Mouse (Mus musculus) MEL (cell line): ENCODE results near the gene Olfr1359. TPM values are rescaled to one million over a fixed set of nuclear protein-coding genes. Genes with fewer than 3 reads are reported as not detected.

Experiments
- DNase-seq: peaks from one replicate; pipeline ENCODE4 v3.0.0; 2011; ENCODE audit warnings: low read depth, low spot score
- H3K27ac ChIP-seq: 2 replicates; pipeline ENCODE4 v1.5.1; 2012; ENCODE audit warnings: low read depth, mild to moderate bottlenecking, control low read depth, low read length, moderate library complexity; ENCODE audit not compliant: control insufficient read depth
- H3K27me3 ChIP-seq, 2 experiments: fragments of 150-350 bp in 1 of 2; sonication (generic) in 1 of 2; 2 replicates each; pipeline ENCODE4 v1.6.1; 2012; ENCODE audit warnings: low read length in 2 of 2, mild to moderate bottlenecking in 2 of 2, improper control_type of control experiment in 1 of 2, moderate library complexity in 1 of 2; ENCODE audit not compliant: insufficient read depth in 2 of 2, control insufficient read depth in 1 of 2
- H3K36me3 ChIP-seq, 2 experiments: 2 replicates each; pipeline ENCODE4 v1.6.1; 2012 to 2014; ENCODE audit warnings: low read length in 2 of 2, improper control_type of control experiment in 1 of 2, inconsistent platforms in 1 of 2, mild to moderate bottlenecking in 1 of 2; ENCODE audit not compliant: insufficient read depth in 2 of 2, control insufficient read depth in 1 of 2
- H3K4me1 ChIP-seq, 2 experiments: fragments of 150-350 bp in 1 of 2; sonication (generic) in 1 of 2; 2 replicates each; pipeline ENCODE4 v1.6.1; 2012; ENCODE audit warnings: low read length in 2 of 2, improper control_type of control experiment in 1 of 2, mild to moderate bottlenecking in 1 of 2; ENCODE audit not compliant: insufficient read depth in 2 of 2, control insufficient read depth in 1 of 2
- H3K4me3 ChIP-seq, 2 experiments: fragments of 150-350 bp in 1 of 2; sonication (generic) in 1 of 2; 2 replicates each; pipeline ENCODE4 v1.5.1; 2012; ENCODE audit warnings: low read depth in 2 of 2, low read length in 2 of 2, mild to moderate bottlenecking in 2 of 2, moderate library complexity in 2 of 2, control low read depth in 1 of 2, improper control_type of control experiment in 1 of 2; ENCODE audit not compliant: control insufficient read depth in 1 of 2, insufficient read depth in 1 of 2
- H3K79me2 ChIP-seq: 2 replicates; pipeline ENCODE4 v1.6.1; 2012; ENCODE audit warnings: mild to moderate bottlenecking, low read length, moderate library complexity; ENCODE audit not compliant: control insufficient read depth, poor library complexity, insufficient read depth
- H3K9ac ChIP-seq: 2 replicates; pipeline ENCODE4 v1.6.1; 2012; ENCODE audit warnings: low read depth, mild to moderate bottlenecking, control low read depth, low read length, moderate library complexity; ENCODE audit not compliant: control insufficient read depth, poor library complexity, severe bottlenecking
- H3K9me3 ChIP-seq: fragments of 150-350 bp; sonication (generic); replicated peaks from 2 replicates; pipeline ENCODE4 v1.6.1; 2012; ENCODE audit warnings: mild to moderate bottlenecking, low read length, improper control_type of control experiment, moderate library complexity; ENCODE audit not compliant: insufficient read depth
- CHD1 ChIP-seq: IDR thresholded peaks from 2 replicates; pipeline ENCODE4 v1.6.1; 2012; ENCODE audit warnings: low read depth, mild to moderate bottlenecking, inconsistent platforms, low read length, improper control_type of control experiment
- CTCF ChIP-seq, 3 experiments: IDR thresholded peaks in 2 of 3; conservative IDR thresholded peaks in 1 of 3; 2 replicates each; pipeline ENCODE4 v1.5.1; 2011 to 2012; ENCODE audit warnings: low read length in 3 of 3, low read depth in 2 of 3, mild to moderate bottlenecking in 2 of 3, improper control_type of control experiment in 1 of 3, inconsistent platforms in 1 of 3, mixed read lengths in 1 of 3, moderate library complexity in 1 of 3; ENCODE audit not compliant: control insufficient read depth in 1 of 3, insufficient read depth in 1 of 3, poor library complexity in 1 of 3, severe bottlenecking in 1 of 3
- EP300 ChIP-seq, 2 experiments: IDR thresholded peaks; 2 replicates each; pipeline ENCODE4 v1.6.1; 2011; ENCODE audit warnings: improper control_type of control experiment in 2 of 2, low read length in 2 of 2, low read depth in 1 of 2, mild to moderate bottlenecking in 1 of 2
- ETS1 ChIP-seq: IDR thresholded peaks from 2 replicates; pipeline ENCODE4 v1.6.1; 2012; ENCODE audit warnings: low read depth, mild to moderate bottlenecking, inconsistent platforms, low read length, improper control_type of control experiment, moderate library complexity
- JUND ChIP-seq: IDR thresholded peaks from 2 replicates; pipeline ENCODE4 v1.6.1; 2011; ENCODE audit warnings: low read depth, mild to moderate bottlenecking, improper control_type of control experiment, low read length
- MAFK ChIP-seq: IDR thresholded peaks from 2 replicates; pipeline ENCODE4 v1.6.1; 2011; ENCODE audit warnings: low read depth, mild to moderate bottlenecking, low read length, improper control_type of control experiment, borderline replicate concordance
- POLR2A ChIP-seq, 2 experiments: IDR thresholded peaks; 2 replicates each; pipeline ENCODE4 v1.6.1; 2011 to 2012; ENCODE audit warnings: low read length in 2 of 2, mild to moderate bottlenecking in 2 of 2, control low read depth in 1 of 2, improper control_type of control experiment in 1 of 2, low read depth in 1 of 2, moderate library complexity in 1 of 2; ENCODE audit not compliant: control insufficient read depth in 1 of 2, insufficient read depth in 1 of 2, poor library complexity in 1 of 2
- POLR2AphosphoS5 ChIP-seq: IDR thresholded peaks from 2 replicates; pipeline ENCODE4 v1.6.1; 2012; ENCODE audit warnings: low read depth, borderline replicate concordance, mild to moderate bottlenecking, inconsistent platforms, low read length, moderate library complexity, mixed read lengths
- SMC3 ChIP-seq: IDR thresholded peaks from 2 replicates; pipeline ENCODE4 v1.6.1; 2011; ENCODE audit warnings: low read depth, low read length, improper control_type of control experiment
- TAL1 ChIP-seq: IDR thresholded peaks from 2 replicates; pipeline ENCODE4 v1.6.1; 2012; ENCODE audit warnings: mild to moderate bottlenecking, inconsistent platforms, low read length, moderate library complexity, mixed read lengths
- TBP ChIP-seq: IDR thresholded peaks from 2 replicates; pipeline ENCODE4 v1.8.0; 2011; ENCODE audit warnings: low read depth, low read length, improper control_type of control experiment
- ZNF384 ChIP-seq: IDR thresholded peaks from 2 replicates; pipeline ENCODE4 v1.6.1; 2012; ENCODE audit warnings: low read depth, mild to moderate bottlenecking, inconsistent platforms, low read length, improper control_type of control experiment
- polyA plus RNA-seq, 2 experiments: library from polyadenylated mRNA; stranded (reverse) in 1 of 2; unstranded in 1 of 2; fragments of >175 nt in 1 of 2; fragments of >200 nt in 1 of 2; gene quantifications; 2 replicates each; pipeline versions ENCODE4 v1.2.1 to v1.2.4; 2012; ENCODE audit warnings: low replicate concordance in 2 of 2, low read depth in 1 of 2; ENCODE audit not compliant: insufficient read length in 2 of 2, insufficient read depth in 1 of 2, missing spikeins in 1 of 2
- total RNA-seq: library from RNA; depleted of rRNA; stranded (reverse); fragments of 300-350 nt; gene quantifications from 2 replicates; pipeline ENCODE4 v1.2.3, GENCODE M21; 2012

Gene Olfr1359
- total and polyA plus RNA-seq, 3 experiments: not detected

GRCm38 (mm10) chr13:21706669-21707068, 8.8 kb downstream of the Olfr1359 start:
- Histone ChIP-seq H3K36me3 (peaks cover 0 to 9% of the 10 kb centered on the region in 2 experiments; a peak in 2 of 4 replicates), H3K27me3 (peaks cover 0 to 3% of the 10 kb centered on the region in 2 experiments; a peak in 2 of 4 replicates), H3K9ac (no peak overlapping the region), H3K79me2 (no peaks in the 10 kb centered on the region; the same call in 1 of the 2 replicates), H3K27ac (no peak overlapping the region), H3K4me1 (peaks cover 0 to 7% of the 10 kb centered on the region in 2 experiments; a peak in 2 of 4 replicates), H3K4me3 (no peak overlapping the region), H3K9me3 (no peaks in the 10 kb centered on the region)
- peak; percentile 87; the same call in 1 of the 2 replicates for TF ChIP-seq MAFK
- no peak for TF ChIP-seq CTCF (IDR thresholded peaks at IDR 0.05 in 2 of 3, conservative IDR thresholded peaks at IDR 0.05 in 1 of 3; ENCODE audit: control insufficient read depth in 1 of 3, insufficient read depth in 1 of 3, low read depth in 2 of 3, low read length in 3 of 3, poor library complexity in 1 of 3, severe bottlenecking in 1 of 3)
- no peak for TF ChIP-seq POLR2AphosphoS5
- DNase-seq: no peak

- TF ChIP-seq SMC3 (no peak), JUND (no peak), POLR2A (IDR thresholded peaks at IDR 0.05; ENCODE audit: control insufficient read depth in 1 of 2, insufficient read depth in 1 of 2, low read depth in 1 of 2, low read length in 2 of 2, poor library complexity in 1 of 2) (peak in 1 of 2 experiments; percentile 48; a peak in 2 of 4 replicates), TAL1 (no peak), TBP (peak; percentile 97), CTCF (IDR thresholded peaks at IDR 0.05 in 2 of 3, conservative IDR thresholded peaks at IDR 0.05 in 1 of 3; ENCODE audit: control insufficient read depth in 1 of 3, insufficient read depth in 1 of 3, low read depth in 2 of 3, low read length in 3 of 3, poor library complexity in 1 of 3, severe bottlenecking in 1 of 3) (peak in 2 of 3 experiments; percentile 60 to 82; a peak in 4 of 6 replicates)
- TF ChIP-seq, all 39 proteins: peak for 3
- Histone ChIP-seq H3K4me1 (peaks cover 0 to 7% of the 10 kb centered on the region in 2 experiments; a peak in 2 of 4 replicates), H3K9me3 (no peaks in the 10 kb centered on the region), H3K9ac (peak overlapping the region; percentile 96), H3K4me3 (peak overlapping the region; percentile 63 to 99), H3K27me3 (no peaks in the 10 kb centered on the region; a peak in 1 of 4 replicates), H3K36me3 (peaks cover 0 to 16% of the 10 kb centered on the region in 2 experiments; a peak in 2 of 4 replicates), H3K79me2 (no peaks in the 10 kb centered on the region; the same call in 1 of the 2 replicates), H3K27ac (peak overlapping the region; percentile 72)
- DNase-seq: peak; percentile 90
Observed at GRCm38 (mm10) chr13:21710031-21710711, 12.3 kb downstream of the Olfr1359 start.

- DNase-seq: peak; percentile 70
- Histone ChIP-seq H3K36me3 (peaks cover 0 to 16% of the 10 kb centered on the region in 2 experiments; a peak in 2 of 4 replicates), H3K79me2 (no peaks in the 10 kb centered on the region; the same call in 1 of the 2 replicates), H3K4me3 (peak overlapping the region; percentile 44 to 64), H3K4me1 (peaks cover 0 to 7% of the 10 kb centered on the region in 2 experiments; a peak in 2 of 4 replicates), H3K9me3 (no peaks in the 10 kb centered on the region), H3K27ac (no peak overlapping the region), H3K27me3 (no peaks in the 10 kb centered on the region), H3K9ac (peak overlapping the region; percentile 51)
- TF ChIP-seq EP300 (IDR thresholded peaks at IDR 0.05; ENCODE audit: low read depth in 1 of 2, low read length in 2 of 2): no peak
- TF ChIP-seq TBP: peak; percentile 98
- no peak for TF ChIP-seq ETS1
- TF ChIP-seq ZNF384: no peak
- no peak for TF ChIP-seq CHD1
Observed at GRCm38 (mm10) chr13:21710821-21711525, 13.1 kb downstream of the Olfr1359 start.
